Mouse (Mus musculus) thymus, postnatal 0 days (tissue): ENCODE data around the gene Zfp148. TPM values are rescaled to one million over a fixed set of nuclear protein-coding genes. Genes with fewer than 3 reads are reported as not detected.
A peak's percentile ranks its signal among the peaks of the same experiment; 100 is the strongest.
"Not testable (repeated sequence)": the region's sequence is repeated elsewhere in the genome, so short reads cannot be mapped to it uniquely, and the experiment has no call there.

Experiments
- DNase-seq: peaks from one replicate; pipeline ENCODE4 v3.0.0-alpha.2; 2015; ENCODE audit warnings: low spot score
- polyA plus RNA-seq: library from polyadenylated mRNA; unstranded; fragments of >200 nt; fragmentation: Nextera tagmentation; extraction: Ambion mirVana; gene quantifications from 2 replicates; pipeline ENCODE4 v1.2.1, GENCODE M21; 2015

Gene Zfp148
- polyA plus RNA-seq, 1 experiment from 2014 or later = 55.0 TPM

DNA sequence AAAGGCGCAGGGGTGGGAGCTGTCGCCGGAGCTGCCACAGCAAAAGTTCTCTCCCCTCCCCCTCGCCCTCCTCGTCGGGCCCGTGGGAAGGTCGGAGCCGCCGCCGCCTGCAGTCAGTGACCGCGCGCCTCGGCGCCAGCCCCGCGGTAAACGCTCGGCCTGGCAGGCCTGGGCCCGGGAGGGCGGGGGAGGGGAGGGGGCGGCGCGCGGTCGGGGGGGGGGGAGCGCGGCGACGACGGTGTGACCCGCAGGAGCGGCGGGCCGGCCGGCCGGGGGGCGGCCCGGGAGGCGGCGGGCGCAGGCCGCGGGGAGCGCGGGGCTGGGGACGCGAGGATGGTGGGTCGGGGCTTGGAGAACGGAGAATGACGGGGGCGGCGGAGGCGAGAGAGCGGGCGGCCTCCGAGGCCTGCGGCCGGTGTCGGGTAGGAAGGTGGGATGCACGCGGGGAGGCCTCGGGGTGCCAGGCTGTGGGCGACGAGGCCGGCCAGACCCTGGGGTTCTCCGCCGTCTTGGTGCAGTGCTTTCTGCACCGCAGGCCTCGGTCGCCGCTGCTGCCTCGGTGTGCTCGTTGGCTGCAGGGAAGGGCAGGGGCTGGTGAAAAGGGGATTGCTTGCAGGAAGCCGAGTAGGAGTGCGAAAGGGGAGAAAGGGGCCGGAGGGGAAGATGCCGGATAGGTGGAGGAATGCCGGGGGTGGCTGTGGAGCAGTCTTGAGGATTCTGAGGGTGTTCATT is 412 bp downstream of the Zfp148 start:
- DNase-seq = peak; percentile 56

- peak; percentile 29 for DNase-seq
Observed at GRCm38 (mm10) chr16:33381614-33382245, 1.1 kb downstream of the Zfp148 start.

DNA sequence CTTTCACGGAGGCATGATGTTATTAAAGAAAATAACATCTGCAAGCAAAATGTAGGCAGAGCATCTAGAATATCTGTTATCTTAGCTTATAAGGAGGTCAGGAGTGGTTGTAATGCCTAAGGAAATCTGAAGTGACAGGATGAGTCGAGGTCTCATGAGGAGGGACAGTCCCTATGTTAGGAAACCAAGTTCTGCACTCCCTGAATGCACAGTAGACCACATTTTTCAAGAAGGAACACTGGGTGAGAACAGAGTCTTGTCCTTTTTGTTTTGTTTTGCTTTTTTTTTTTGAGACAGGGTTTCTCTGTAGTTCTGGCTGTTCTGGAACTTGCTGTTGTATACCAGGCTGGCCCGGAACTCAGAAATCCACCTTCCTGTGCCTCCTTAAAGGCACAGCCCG is 1.7 kb downstream of the Zfp148 start:
- no peak for DNase-seq

DNA sequence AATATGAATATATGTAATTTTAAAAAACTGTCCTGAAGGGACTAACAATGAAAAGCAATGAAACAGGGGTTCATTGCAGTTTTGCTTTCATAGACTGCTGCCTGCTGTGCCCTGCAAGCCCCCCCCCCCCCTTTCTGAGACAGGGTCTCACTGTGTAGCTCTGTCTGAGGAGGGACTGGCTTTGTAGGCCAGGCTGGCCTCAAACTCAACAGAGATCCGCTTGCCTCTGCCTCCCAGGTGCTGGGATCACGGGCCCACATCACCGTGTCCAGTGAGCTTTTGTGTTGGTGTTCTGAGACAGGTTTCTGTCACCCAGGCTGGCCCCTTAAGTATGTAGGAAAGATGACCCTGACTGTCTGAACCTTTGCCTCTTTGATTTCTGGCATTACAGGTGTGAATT is 2.9 kb downstream of the Zfp148 start:
- no peak for DNase-seq

DNA sequence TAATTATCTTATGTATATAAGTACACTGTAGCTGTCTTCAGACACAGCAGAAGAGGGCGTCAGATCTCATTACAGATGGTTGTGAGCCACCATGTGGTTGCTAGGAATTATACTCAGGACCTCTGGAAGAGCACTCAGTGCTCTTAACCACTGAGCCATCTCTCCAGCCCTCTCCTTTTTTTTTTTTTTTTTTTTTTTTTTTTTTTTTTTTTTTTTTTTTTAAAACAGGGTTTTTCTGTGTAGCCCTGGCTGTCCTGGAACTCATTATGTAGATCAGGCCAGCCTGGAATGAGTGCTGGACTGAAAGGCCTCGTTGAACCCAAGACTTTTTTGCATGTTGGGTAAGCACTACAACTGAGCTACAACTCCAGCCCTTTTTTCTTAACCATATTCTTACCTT is 3.4 kb downstream of the Zfp148 start:
- DNase-seq = not testable (repeated sequence)

GRCm38 (mm10) chr16:33387013-33387412 is 6.4 kb downstream of the Zfp148 start:
- DNase-seq = no peak

DNA sequence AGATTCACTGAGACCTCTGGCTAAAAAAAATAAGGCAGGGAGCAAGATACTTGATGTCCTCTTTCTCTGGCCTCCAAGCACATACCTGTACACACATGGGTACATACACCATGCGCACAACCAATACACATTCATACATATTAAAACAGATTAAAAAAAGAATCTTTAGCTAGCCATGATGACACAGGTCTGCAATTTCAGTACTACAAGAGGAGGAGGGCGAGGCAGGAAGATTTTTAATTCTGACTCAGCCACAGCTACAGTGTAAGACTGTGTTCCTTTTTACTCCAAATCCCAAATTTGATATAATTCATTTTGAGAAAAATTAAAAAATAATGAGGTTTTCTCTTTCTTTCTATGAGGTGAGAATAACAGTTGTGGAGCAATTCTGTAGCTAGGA is 6.8 kb downstream of the Zfp148 start:
- DNase-seq = no peak

- DNase-seq = peak; percentile 78
Observed at GRCm38 (mm10) chr16:33399913-33400782, 19.5 kb downstream of the Zfp148 start.

DNA sequence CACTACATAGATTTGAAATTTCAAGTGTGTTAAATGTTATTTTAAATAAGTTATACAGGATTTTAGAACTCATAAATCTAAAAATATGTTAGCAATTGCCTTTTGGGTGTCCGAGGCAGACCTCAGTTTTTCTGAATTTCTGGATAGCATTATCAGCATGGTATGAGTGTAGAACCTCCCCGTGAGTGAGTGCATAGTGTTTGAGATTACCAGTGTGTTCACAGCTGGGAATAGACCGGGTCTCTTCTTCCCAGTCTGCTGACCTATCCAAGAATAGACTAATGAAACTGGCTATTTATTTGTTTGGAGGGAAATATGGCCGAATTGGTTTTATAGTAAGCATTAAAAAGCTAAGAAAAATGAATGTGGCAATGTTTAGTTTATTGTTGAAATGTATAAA is 20.3 kb downstream of the Zfp148 start:
- DNase-seq = no peak

GRCm38 (mm10) chr16:33403258-33403657 is 22.6 kb downstream of the Zfp148 start:
- DNase-seq = no peak

DNA sequence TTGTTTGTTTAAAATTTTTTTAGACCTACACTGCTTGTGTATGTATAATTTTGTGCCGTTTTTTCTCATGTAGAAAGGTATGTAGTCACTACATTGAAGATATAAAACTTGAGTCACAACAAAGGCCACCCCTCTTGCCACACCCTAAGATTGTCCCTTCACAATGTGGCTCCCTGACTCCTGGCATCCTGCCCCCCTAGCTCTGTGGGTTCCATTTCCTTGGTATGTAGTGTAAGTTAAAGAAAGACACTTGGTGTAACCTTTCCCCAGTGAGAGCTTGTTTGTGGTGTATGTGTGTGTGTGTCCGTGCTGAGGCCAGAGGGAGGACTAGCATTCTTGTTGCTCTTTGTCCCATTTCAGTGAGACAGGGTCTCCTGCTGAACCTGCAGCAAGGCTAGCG is 23.4 kb downstream of the Zfp148 start:
- no peak for DNase-seq

DNA sequence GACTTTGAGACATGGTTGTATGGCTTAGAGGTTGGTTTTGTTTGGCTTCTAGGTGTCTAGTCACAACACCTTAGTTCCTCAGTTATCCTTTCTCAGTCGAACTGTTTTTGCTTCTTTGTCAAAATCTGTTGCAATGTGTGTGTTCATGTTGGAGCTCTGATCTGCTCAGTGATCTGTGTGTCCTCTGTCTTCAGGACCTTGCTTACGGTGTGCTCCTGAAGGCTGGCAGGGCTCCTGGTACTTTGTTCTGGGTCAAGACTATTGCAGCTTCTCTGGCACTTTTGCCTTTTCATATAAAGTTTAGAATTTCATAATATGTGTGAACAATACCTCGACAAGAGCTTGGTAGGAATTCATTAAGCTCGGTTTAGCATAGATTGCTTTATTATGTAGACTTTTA is 24.9 kb downstream of the Zfp148 start:
- DNase-seq = no peak

DNA sequence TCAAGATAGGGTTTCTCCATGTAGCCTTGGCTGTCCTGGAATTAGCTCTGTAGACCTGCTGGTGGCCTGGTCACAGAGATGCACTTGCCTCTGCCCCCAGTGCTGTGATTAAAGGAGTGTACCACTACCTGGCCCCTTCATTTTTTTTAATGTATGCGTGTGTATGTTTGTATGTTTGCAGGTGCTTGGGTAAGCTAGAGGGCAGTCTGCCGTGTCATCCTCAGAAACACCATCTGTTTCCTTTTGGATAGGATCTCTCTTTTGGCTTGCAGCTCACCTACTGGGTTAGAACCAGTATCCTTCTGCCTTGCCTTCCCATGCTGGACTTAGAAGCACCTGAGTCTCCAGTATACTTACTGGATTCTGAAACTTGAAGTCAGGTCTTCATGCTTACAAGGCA is 29.5 kb downstream of the Zfp148 start:
- no peak for DNase-seq

DNA sequence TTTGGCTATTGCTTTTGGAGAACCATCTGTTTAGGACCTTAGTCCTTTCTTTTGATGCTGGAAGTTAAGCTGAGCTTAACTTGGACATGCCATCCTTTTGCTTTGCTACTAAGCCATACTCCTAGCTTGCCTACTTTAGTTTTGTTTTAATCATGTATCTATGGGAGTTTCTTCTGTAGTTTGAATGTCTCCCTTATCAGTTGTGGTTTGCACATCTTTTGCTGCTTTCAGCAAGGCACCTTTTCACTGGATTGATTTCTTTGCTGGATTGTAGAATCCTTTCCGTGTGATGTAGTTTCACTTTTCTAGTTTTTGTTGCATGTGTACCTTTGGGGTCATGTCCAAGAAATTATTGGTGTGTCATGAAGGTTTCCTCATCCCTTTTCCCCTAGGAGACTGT is 30.0 kb downstream of the Zfp148 start:
- no peak for DNase-seq

DNA sequence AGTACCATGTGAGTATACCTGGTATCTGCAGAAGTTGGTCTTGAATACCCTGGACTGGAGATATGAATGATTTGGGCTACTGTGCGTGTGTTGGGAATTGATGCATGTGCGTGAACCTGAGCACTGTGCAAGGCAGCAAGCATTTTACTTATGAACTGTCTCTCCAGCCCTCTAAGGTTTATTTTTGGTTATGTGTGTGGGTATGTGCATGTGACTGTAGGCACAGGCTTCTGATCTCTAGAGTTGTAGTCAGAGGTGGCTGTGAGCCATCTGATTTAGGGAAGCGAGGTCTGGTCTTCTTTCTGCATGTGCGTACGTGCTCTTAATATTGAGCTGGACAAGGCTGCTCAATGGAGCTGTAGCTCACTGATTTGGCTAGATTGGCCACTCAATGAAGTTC is 33.6 kb downstream of the Zfp148 start:
- no peak for DNase-seq

DNA sequence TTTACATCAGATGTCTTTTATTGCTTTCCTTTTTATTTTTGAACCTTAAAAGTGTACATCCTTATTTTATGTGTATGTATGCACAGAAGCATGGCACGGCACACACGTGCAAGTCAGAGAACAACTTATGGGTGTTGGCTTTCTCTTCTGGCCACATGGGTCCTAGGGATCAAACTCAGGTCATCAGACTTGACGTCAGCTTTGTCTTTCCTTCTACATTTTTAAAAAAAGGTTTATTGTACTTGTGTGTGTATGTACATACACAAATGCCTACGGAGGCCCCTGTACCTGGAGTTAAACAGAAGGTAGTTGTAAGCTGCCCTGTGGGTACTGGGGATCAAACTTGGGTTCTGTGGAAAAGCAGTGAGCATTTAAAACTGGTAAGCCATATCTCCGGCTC is 35.0 kb downstream of the Zfp148 start:
- DNase-seq = no peak

DNA sequence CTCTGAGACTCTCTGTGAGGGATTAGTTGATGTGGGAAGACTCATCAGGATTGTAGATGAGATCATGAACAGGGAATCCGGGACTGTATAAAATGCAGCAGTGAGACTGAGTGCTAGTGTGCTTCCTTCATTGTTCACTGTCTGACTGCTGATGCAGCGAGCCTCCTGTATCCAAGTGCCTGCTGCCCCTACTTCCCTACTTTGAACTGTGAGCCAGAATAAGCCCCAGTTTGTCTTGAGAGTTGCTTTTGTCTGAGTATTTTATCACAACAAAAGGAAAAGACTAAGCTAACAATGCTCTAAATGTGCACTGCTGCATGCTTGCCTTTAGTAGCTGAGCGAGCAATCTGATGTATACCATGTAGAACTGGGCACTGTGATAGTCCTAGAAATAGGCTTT is 47.7 kb downstream of the Zfp148 start:
- no peak for DNase-seq

- no peak for DNase-seq
Observed at GRCm38 (mm10) chr16:33431660-33432059, 51.0 kb downstream of the Zfp148 start.

- DNase-seq = no peak
Observed at GRCm38 (mm10) chr16:33441065-33441464, 60.4 kb downstream of the Zfp148 start.

DNA sequence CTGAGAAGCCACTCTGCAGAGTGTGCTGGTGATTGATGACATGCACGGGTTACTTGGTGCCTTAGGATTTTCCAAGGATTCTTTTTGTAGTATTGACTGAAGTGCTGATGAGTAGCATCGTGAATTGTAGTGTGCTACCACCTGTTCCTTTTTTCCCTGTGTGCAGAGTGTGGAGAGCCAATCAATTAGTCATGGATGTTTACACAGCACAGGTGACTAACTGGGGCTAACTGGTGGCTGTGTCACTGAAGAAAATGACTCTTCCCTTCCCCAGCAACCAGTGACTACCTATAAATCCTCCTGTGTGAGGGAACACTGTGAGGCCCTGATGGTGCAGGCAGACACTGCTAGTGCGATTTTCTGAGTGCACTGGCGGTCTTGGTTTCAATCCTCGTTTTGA is 66.2 kb downstream of the Zfp148 start:
- no peak for DNase-seq

DNA sequence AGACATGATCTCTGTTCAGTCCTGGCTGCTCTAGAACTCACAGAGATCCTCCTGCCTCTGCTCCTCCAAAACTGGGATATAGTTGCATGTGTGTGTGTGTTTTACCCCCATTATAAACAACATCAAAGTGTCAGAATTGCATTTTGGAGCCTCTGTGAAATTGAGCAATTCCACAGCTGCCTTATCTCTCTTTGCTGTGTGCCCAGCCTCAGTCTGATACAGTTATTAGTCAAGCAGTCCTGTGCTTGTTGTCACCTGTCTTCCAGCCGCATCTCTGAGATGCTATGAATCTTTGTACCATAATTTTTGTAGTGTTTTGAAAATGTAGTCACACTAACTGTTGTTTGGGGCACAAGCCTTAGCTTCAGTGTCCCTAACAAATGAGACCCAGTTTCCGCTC is 73.2 kb downstream of the Zfp148 start:
- no peak for DNase-seq

- no peak for DNase-seq
Observed at GRCm38 (mm10) chr16:33454306-33454705, 73.7 kb downstream of the Zfp148 start.
